Mouse (Mus musculus): ENCODE data around the gene Terb1. TPM values are rescaled to one million over a fixed set of nuclear protein-coding genes. Genes with fewer than 3 reads are reported as not detected.

Gene Terb1
- total and polyA plus RNA-seq, 3 experiments: not detected

- no peak for DNase-seq (ENCODE audit: low spot score)
- no peaks in the 10 kb centered on the region for H3K9me3 ChIP-seq (replicated peaks)
- no peak overlapping the region for H3K4me3 ChIP-seq (ENCODE audit: low read depth, low read length)
- H3K4me1 ChIP-seq (ENCODE audit: insufficient read depth, low read depth, low read length): no peaks in the 10 kb centered on the region
- TF ChIP-seq TAL1 (conservative IDR thresholded peaks at IDR 0.05; ENCODE audit: low read depth, low read length): no peak
- TF ChIP-seq GATA2 (IDR thresholded peaks at IDR 0.05; ENCODE audit: borderline replicate concordance, low read depth, low read length): no peak
- no peak for TF ChIP-seq CTCF (IDR thresholded peaks at IDR 0.05; ENCODE audit: low read depth, low read length)
- no peaks in the 10 kb centered on the region for H3K36me3 ChIP-seq (replicated peaks)
- no peak for ATAC-seq (ENCODE audit: extremely low read depth, insufficient number of reproducible peaks, low FRiP score, poor library complexity, severe bottlenecking)
- H3K27me3 ChIP-seq (ENCODE audit: insufficient read depth, low read length): no peaks in the 10 kb centered on the region; the same call in 1 of the 2 replicates
Measured at GRCm38 (mm10) chr8:104406340-104407128, 103.2 kb downstream of the Terb1 start.

DNA sequence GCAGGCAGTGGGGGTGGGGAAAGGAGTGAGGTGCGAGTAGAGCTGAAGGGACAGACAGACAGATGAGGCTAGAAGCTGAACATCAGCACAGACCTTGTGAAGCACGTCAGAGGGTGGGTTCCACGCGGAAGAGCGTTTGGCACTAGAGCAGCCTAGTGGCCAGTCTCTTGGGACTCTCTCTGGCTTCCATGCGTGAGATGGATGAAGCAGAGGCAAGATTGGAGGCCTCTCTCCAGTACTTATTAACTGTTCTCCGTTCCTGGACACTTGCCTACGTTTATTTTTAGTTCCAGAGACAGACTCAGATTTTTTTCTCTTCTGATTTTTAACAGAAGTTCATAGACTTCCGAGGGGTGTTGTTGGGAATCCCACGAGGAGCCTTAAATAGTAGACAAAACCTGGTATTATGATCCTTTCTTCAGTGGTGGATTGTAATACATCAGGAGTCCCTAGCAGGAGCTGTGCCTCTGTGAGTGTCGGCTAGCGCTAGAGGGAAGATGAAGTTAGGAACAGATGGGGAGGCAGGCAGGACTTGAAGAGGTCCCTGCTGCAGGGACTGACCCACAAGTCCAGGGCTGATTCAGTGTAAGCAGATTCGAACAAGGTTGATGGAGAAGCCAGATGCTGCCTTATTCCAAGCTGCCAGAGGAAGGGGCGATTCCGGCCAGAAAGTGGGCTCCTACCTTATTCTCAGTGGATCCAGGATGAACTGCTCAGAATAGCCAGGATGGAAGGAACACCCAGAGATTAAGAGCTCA, 104.1 kb downstream of the Terb1 start:
- TF ChIP-seq GATA2 (IDR thresholded peaks at IDR 0.05; ENCODE audit: borderline replicate concordance, low read depth, low read length) (no peak), GATA1 (IDR thresholded peaks at IDR 0.05; ENCODE audit: borderline replicate concordance, low read length) (no peak), TAL1 (conservative IDR thresholded peaks at IDR 0.05; ENCODE audit: low read depth, low read length) (no peak), POLR2AphosphoS5 (IDR thresholded peaks at IDR 0.05; ENCODE audit: insufficient replicate concordance, low read depth, low read length) (no peak), CTCF (IDR thresholded peaks at IDR 0.05; ENCODE audit: low read depth, low read length) (no peak)
- H3K9me3 ChIP-seq (replicated peaks): no peaks in the 10 kb centered on the region
- H3K36me3 ChIP-seq (replicated peaks): no peaks in the 10 kb centered on the region
- ATAC-seq (ENCODE audit: extremely low read depth, insufficient number of reproducible peaks, low FRiP score, poor library complexity, severe bottlenecking) (no peak), DNase-seq (ENCODE audit: low spot score) (no peak)
- no peak overlapping the region for H3K4me3 ChIP-seq (ENCODE audit: low read depth, low read length)
- H3K27me3 ChIP-seq (ENCODE audit: insufficient read depth, low read length): no peaks in the 10 kb centered on the region; the same call in 1 of the 2 replicates
- H3K4me1 ChIP-seq (ENCODE audit: insufficient read depth, low read depth, low read length): no peaks in the 10 kb centered on the region

DNA sequence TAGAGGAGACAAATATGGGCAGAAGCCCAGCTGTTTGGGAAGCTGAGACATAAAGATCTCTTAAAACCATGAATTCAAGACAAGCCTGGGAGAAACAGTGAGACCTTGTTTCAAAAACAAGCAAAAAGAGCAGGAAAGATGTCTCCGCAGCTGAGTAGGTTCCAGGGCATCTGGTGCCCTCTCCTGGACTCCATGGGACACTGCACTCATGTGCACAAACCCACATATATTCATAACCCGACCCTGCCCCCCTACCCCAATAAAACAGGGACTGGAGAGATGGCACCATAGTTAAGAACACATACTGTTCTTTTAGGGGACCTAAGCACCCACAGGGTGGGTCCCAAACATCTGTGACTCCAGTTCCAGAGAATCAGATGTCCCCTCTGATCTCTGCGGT, 106.1 kb downstream of the Terb1 start:
- Histone ChIP-seq H3K9me3 (replicated peaks) (no peaks in the 10 kb centered on the region), H3K4me3 (ENCODE audit: low read depth, low read length) (no peak overlapping the region), H3K4me1 (ENCODE audit: insufficient read depth, low read depth, low read length) (no peaks in the 10 kb centered on the region), H3K27me3 (ENCODE audit: insufficient read depth, low read length) (no peaks in the 10 kb centered on the region), H3K36me3 (replicated peaks) (no peaks in the 10 kb centered on the region)
- TF ChIP-seq POLR2AphosphoS5 (IDR thresholded peaks at IDR 0.05; ENCODE audit: insufficient replicate concordance, low read depth, low read length) (no peak), CTCF (IDR thresholded peaks at IDR 0.05; ENCODE audit: low read depth, low read length) (peak; percentile 14; the same call in 1 of the 2 replicates)
- DNase-seq (ENCODE audit: low spot score): no peak
- ATAC-seq (ENCODE audit: extremely low read depth, insufficient number of reproducible peaks, low FRiP score, poor library complexity, severe bottlenecking): no peak; the same call in 1 of the 2 replicates

Other genes with a start within 250 kb of the Terb1 start
- 1.7 TPM in 1 of 2 replicates, not detected in the other for gene Cmtm2a, start 216.7 kb downstream of the Terb1 start, total RNA-seq (2014; fragmentation: Nextera tagmentation)
- gene Cmtm2a, start 216.7 kb downstream of the Terb1 start, total RNA-seq (2017): not detected in 2 replicates
- gene Cmtm2a, start 216.7 kb downstream of the Terb1 start, polyA plus RNA-seq (2012): not detected in 2 replicates
- not detected in 2 replicates for gene Gm45711, start 199.8 kb downstream of the Terb1 start, total RNA-seq (2014; fragmentation: Nextera tagmentation)
- gene Gm45711, start 199.8 kb downstream of the Terb1 start, total RNA-seq (2017): not detected in 2 replicates
- gene Gm45711, start 199.8 kb downstream of the Terb1 start, polyA plus RNA-seq (2012): not detected in 2 replicates
- gene Cmtm1, start 199.8 kb downstream of the Terb1 start, total RNA-seq (2014; fragmentation: Nextera tagmentation): not detected in 2 replicates
- 0.06 and 0.33 TPM in 2 replicates for gene Cmtm1, start 199.8 kb downstream of the Terb1 start, total RNA-seq (2017)
- gene Cmtm1, start 199.8 kb downstream of the Terb1 start, polyA plus RNA-seq (2012): not detected in 2 replicates
- not detected in 2 replicates for gene Gm11020, start 188.3 kb downstream of the Terb1 start, total RNA-seq (2014; fragmentation: Nextera tagmentation)
- gene Gm11020, start 188.3 kb downstream of the Terb1 start, total RNA-seq (2017): not detected in 2 replicates
- gene Gm11020, start 188.3 kb downstream of the Terb1 start, polyA plus RNA-seq (2012): not detected in 2 replicates
- gene Cmtm2b, start 187.7 kb downstream of the Terb1 start, total RNA-seq (2014; fragmentation: Nextera tagmentation): not detected in 2 replicates
- gene Cmtm2b, start 187.7 kb downstream of the Terb1 start, total RNA-seq (2017): not detected in 2 replicates
- not detected in 2 replicates for gene Cmtm2b, start 187.7 kb downstream of the Terb1 start, polyA plus RNA-seq (2012)
- gene Cmtm3, start 170.5 kb downstream of the Terb1 start, total RNA-seq (2014; fragmentation: Nextera tagmentation): not detected in 2 replicates
- 0.58 and 1.3 TPM in 2 replicates for gene Cmtm3, start 170.5 kb downstream of the Terb1 start, total RNA-seq (2017)
- gene Cmtm3, start 170.5 kb downstream of the Terb1 start, polyA plus RNA-seq (2012): 0.36 and 0.90 TPM in 2 replicates
- not detected in 2 replicates for gene Cmtm4, start 114.1 kb downstream of the Terb1 start, total RNA-seq (2014; fragmentation: Nextera tagmentation)
- gene Cmtm4, start 114.1 kb downstream of the Terb1 start, total RNA-seq (2017): under 0.01 and 0.05 TPM in 2 replicates
- not detected in 2 replicates for gene Cmtm4, start 114.1 kb downstream of the Terb1 start, polyA plus RNA-seq (2012)
- gene Dync1li2, start 66.9 kb downstream of the Terb1 start, total RNA-seq (2014; fragmentation: Nextera tagmentation): 28.9 and 32.1 TPM in 2 replicates
- gene Dync1li2, start 66.9 kb downstream of the Terb1 start, total RNA-seq (2017): 43.6 and 52.5 TPM in 2 replicates
- 13.9 and 14.8 TPM in 2 replicates for gene Dync1li2, start 66.9 kb downstream of the Terb1 start, polyA plus RNA-seq (2012)
- 63.1 and 90.0 TPM in 2 replicates for gene Nae1, start 24.7 kb upstream of the Terb1 start, total RNA-seq (2014; fragmentation: Nextera tagmentation)
- 105 and 120 TPM in 2 replicates for gene Nae1, start 24.7 kb upstream of the Terb1 start, total RNA-seq (2017)
- gene Nae1, start 24.7 kb upstream of the Terb1 start, polyA plus RNA-seq (2012): 4.7 and 6.4 TPM in 2 replicates
- gene Car7, start 24.8 kb upstream of the Terb1 start, total RNA-seq (2014; fragmentation: Nextera tagmentation): 3.4 and 3.8 TPM in 2 replicates
- gene Car7, start 24.8 kb upstream of the Terb1 start, total RNA-seq (2017): 0.76 and 0.99 TPM in 2 replicates
- gene Car7, start 24.8 kb upstream of the Terb1 start, polyA plus RNA-seq (2012): 0.29 and 0.43 TPM in 2 replicates
- gene Pdp2, start 81.5 kb upstream of the Terb1 start, total RNA-seq (2014; fragmentation: Nextera tagmentation): 14.2 and 17.7 TPM in 2 replicates
- 20.4 and 22.8 TPM in 2 replicates for gene Pdp2, start 81.5 kb upstream of the Terb1 start, total RNA-seq (2017)
- gene Pdp2, start 81.5 kb upstream of the Terb1 start, polyA plus RNA-seq (2012): 3.1 and 4.4 TPM in 2 replicates
- gene Cdh16, start 114.5 kb upstream of the Terb1 start, total RNA-seq (2014; fragmentation: Nextera tagmentation): not detected in 2 replicates
- 0.17 and 0.22 TPM in 2 replicates for gene Cdh16, start 114.5 kb upstream of the Terb1 start, total RNA-seq (2017)
- gene Cdh16, start 114.5 kb upstream of the Terb1 start, polyA plus RNA-seq (2012): not detected in 2 replicates
- gene Rrad, start 121.4 kb upstream of the Terb1 start, total RNA-seq (2014; fragmentation: Nextera tagmentation): 4.4 and 6.8 TPM in 2 replicates
- 4.9 and 5.3 TPM in 2 replicates for gene Rrad, start 121.4 kb upstream of the Terb1 start, total RNA-seq (2017)
- gene Rrad, start 121.4 kb upstream of the Terb1 start, polyA plus RNA-seq (2012): 7.2 and 7.9 TPM in 2 replicates
- 20.3 and 20.9 TPM in 2 replicates for gene Ciao2b, start 132.1 kb upstream of the Terb1 start, total RNA-seq (2014; fragmentation: Nextera tagmentation)
- gene Ciao2b, start 132.1 kb upstream of the Terb1 start, total RNA-seq (2017): 44.4 and 54.3 TPM in 2 replicates
- gene Ciao2b, start 132.1 kb upstream of the Terb1 start, polyA plus RNA-seq (2012): 75.3 and 78.3 TPM in 2 replicates
- not detected in 2 replicates for gene Ces2a, start 224.1 kb upstream of the Terb1 start, total RNA-seq (2014; fragmentation: Nextera tagmentation)
- 0.17 TPM in 1 of 2 replicates, not detected in the other for gene Ces2a, start 224.1 kb upstream of the Terb1 start, total RNA-seq (2017)
- not detected in 2 replicates for gene Ces2a, start 224.1 kb upstream of the Terb1 start, polyA plus RNA-seq (2012)